Mouse (Mus musculus) left cerebral cortex, postnatal 25 days (tissue): ENCODE measurements at regions not wholly inside any gene's neighbourhood (a gene's known extent, or its start where the extent isn't known, plus 50 kb on each side); places are given as distances from the start of the nearest gene placed in this dataset.

Source experiments
- DNase-seq, 2 experiments: peaks; one replicate each; pipeline ENCODE4 v3.0.0; 2022; ENCODE audit warnings: low spot score in 2 of 2, mixed read lengths in 1 of 2
- intact Hi-C: fragments of 180-260 bp; cut with DNase I; formaldehyde crosslinking; loops from one replicate; pipeline ENCODE4 v1.15.1; 2025
- microRNA-seq, 2 experiments: library from miRNA; unstranded; fragments of <30 nt; microRNA quantifications; one replicate each; pipeline ENCODE4 v1.2.0; 2022

- intact Hi-C loops = no loop called here
- DNase-seq = no peak
Measured at GRCm38 (mm10) chr1:23163371-23163935, 61.4 kb upstream of the 4933415F23Rik start.

- intact Hi-C loops = no loop called here
- no peak for DNase-seq
Measured at GRCm38 (mm10) chr1:23162766-23163165, 60.7 kb upstream of the 4933415F23Rik start.

Small RNA genes lying in the stretch of these regions (microRNA-seq; reads per million reads assigned to microRNA genes)
- gene Mir30a (3,664 to 7,432 reads per million in 2 experiments), gene Mir30c-2 (249 to 271 reads per million in 2 experiments)
